Mouse (Mus musculus): ENCODE data around the gene Atf6. TPM values are rescaled to one million over a fixed set of nuclear protein-coding genes. Genes with fewer than 3 reads are reported as not detected.

Gene Atf6
- polyA plus RNA-seq (2014; fragmentation: Illumina TruSeq; extraction: RNeasy Lipid Tissue Mini Kit (QIAGEN cat#74804); ENCODE audit: low read depth, low replicate concordance), result 27.0 TPM

DNA sequence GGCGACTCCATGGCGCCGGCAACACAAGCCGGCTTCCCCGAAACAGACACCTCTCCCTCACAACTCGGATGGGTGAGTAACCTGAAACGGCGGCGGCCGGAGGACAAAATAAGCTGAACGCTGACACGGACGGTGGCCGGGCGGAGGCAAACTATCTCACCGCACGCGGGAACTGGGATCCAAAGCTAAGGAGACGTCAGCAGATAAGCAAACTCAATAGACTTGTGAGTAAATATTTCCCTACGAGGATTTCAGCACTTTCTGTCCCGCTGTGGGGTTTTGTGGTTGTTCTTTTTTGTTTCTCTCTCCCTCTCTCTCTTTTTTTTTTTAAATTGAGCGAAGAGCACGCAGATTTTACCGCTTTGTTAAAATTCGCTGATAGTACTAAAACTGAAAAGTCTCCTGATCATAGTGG lies at the start of gene Atf6:
Atf6 (minus strand) TSS at position 81 of the 415 bp plus-strand sequence.

DNA sequence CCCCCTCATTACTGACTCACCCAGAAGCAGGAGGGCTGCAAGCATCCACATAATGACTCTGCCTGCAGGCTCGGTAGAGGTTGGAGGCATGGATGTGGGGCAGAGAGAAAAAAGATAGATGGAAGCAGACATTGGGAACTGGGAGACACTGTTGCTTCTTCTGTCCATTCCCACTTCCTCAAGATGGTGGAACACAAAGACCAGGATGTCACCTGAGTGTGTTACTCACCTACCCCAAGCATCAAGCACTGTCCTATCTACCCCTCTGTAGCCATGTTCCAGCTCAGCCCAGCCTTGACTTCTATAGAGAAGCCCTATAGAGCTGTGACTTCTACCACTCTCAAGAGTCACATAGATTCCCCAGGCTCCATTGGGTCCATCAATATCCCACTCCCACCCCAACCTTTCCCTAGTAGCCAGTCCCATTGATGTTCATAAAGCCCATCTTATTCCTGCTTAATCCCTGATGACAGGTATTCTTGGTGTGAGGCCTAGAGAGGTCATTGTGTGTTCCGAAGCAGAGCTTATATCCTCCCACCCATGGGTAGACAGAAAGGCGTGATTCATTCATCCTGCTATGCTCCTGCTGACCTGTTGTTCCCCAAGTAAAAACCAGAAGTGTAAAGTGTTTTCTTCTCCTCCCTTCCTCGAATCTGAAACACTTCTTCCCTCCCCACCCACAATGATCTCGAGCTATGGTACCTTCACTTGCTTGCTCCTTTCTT lies 45.5 kb upstream of the Atf6 start, which contains the start of gene Fcrlb:
Fcrlb (minus strand) TSS at position 51 of the 725 bp plus-strand sequence.

DNA sequence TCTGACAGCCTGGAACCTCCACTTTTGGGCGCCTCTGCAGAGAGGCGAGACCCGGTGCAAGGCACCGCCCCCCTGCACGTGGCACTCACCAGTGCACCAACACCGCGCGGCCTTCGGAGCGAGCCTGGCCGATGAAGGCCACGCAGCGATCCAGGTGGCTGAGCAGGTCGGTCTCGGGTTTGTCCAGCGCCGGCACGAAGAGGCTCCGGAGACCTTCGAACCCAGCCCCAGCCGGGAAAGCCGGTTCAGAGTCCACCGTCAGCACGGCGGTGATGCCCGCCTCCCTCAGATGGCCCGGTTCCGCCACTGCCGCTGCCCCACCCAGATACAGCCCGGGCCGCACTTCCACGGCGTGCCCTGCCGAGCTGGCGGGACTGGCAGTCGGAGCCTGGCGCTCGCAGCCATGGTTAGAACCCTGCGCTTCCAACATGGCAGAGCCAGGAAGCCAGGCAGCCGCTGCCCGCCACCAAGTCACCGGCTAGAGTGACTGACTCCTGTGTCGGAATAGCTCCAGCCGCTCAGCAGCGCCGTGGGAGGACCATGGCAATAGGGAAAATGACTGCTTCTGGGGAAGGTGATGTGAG lies 17.5 kb upstream of the Atf6 start, which contains the start of the genes Gm26620 and Dusp12:
Gm26620 (plus strand) TSS at position 88 of the 584 bp plus-strand sequence.
Dusp12 (minus strand) TSS at position 563 of the 584 bp plus-strand sequence.

Other genes starting within 250 kb of the Atf6 start
- not detected for gene Olfml2b, start 223.2 kb downstream of the Atf6 start, polyA plus RNA-seq (2014; fragmentation: Illumina TruSeq; extraction: RNeasy Lipid Tissue Mini Kit (QIAGEN cat#74804); ENCODE audit: low read depth, low replicate concordance)
- gene Gm26620, start 17.3 kb upstream of the Atf6 start, polyA plus RNA-seq (2014; fragmentation: Illumina TruSeq; extraction: RNeasy Lipid Tissue Mini Kit (QIAGEN cat#74804); ENCODE audit: low read depth, low replicate concordance), result 0.53 TPM
- gene Dusp12, start 17.8 kb upstream of the Atf6 start, polyA plus RNA-seq (2014; fragmentation: Illumina TruSeq; extraction: RNeasy Lipid Tissue Mini Kit (QIAGEN cat#74804); ENCODE audit: low read depth, low replicate concordance), result 28.9 TPM
- not detected for gene Fcrlb, start 45.2 kb upstream of the Atf6 start, polyA plus RNA-seq (2014; fragmentation: Illumina TruSeq; extraction: RNeasy Lipid Tissue Mini Kit (QIAGEN cat#74804); ENCODE audit: low read depth, low replicate concordance)
- gene Fcrla, start 59.8 kb upstream of the Atf6 start, polyA plus RNA-seq (2014; fragmentation: Illumina TruSeq; extraction: RNeasy Lipid Tissue Mini Kit (QIAGEN cat#74804); ENCODE audit: low read depth, low replicate concordance), result 0.40 TPM
- gene Fcgr2b, start 108.8 kb upstream of the Atf6 start, polyA plus RNA-seq (2014; fragmentation: Illumina TruSeq; extraction: RNeasy Lipid Tissue Mini Kit (QIAGEN cat#74804); ENCODE audit: low read depth, low replicate concordance), result 106 TPM
- gene Fcgr4, start 151.1 kb upstream of the Atf6 start, polyA plus RNA-seq (2014; fragmentation: Illumina TruSeq; extraction: RNeasy Lipid Tissue Mini Kit (QIAGEN cat#74804); ENCODE audit: low read depth, low replicate concordance), result 6.3 TPM
- gene Fcgr3, start 197.2 kb upstream of the Atf6 start, polyA plus RNA-seq (2014; fragmentation: Illumina TruSeq; extraction: RNeasy Lipid Tissue Mini Kit (QIAGEN cat#74804); ENCODE audit: low read depth, low replicate concordance), result 5.2 TPM
- 1.9 TPM for gene Cfap126, start 246.1 kb upstream of the Atf6 start, polyA plus RNA-seq (2014; fragmentation: Illumina TruSeq; extraction: RNeasy Lipid Tissue Mini Kit (QIAGEN cat#74804); ENCODE audit: low read depth, low replicate concordance)